Mouse (Mus musculus): ENCODE data around the gene Camsap2. TPM values are rescaled to one million over a fixed set of nuclear protein-coding genes. Genes with fewer than 3 reads are reported as not detected.

The Camsap2 gene
- polyA plus RNA-seq, 2 experiments = 15.0 to 17.2 TPM

DNA sequence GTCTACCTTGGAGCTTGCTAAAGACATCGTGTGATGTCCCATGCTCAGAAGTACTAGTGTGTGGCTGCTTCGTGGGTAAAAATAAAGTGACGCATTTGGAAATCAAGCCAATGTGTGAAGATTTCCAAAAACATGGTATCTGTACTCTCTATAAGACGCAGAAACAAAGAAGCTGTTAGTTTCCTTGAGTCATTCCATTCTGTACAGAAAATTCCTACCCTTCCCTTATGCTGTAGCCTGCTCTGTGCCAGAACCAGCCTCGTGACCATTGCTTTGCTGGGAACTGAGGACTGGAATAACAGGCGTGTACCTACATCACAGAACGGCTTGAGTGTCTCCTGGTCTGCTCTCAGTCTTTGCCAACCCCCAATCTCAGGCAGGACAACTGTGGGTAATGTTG is 104.1 kb downstream of the Camsap2 start:
- H3K27ac ChIP-seq (replicated peaks; ENCODE audit: low read depth, low read length) = no peak overlapping the region
- no peaks in the 10 kb centered on the region for H3K4me1 ChIP-seq (ENCODE audit: control insufficient read depth, insufficient read depth, low read length)
- DNase-seq (ENCODE audit: low spot score) = no peak
- WGBS = 85% methylated on average over 7 of the region's 7 CpGs
- H3K36me3 ChIP-seq (ENCODE audit: control insufficient read depth, insufficient read depth, low read length) = no peaks in the 10 kb centered on the region
- no peak overlapping the region for H3K4me2 ChIP-seq (replicated peaks; ENCODE audit: low read depth, low read length, severe bottlenecking)
- no peak overlapping the region for H3K4me3 ChIP-seq (replicated peaks; ENCODE audit: low read length)
- no peaks in the 10 kb centered on the region for H3K9me3 ChIP-seq (ENCODE audit: control insufficient read depth, low read length)
- no peak overlapping the region for H3K9ac ChIP-seq (ENCODE audit: low read depth, low read length, severe bottlenecking)
- no peak for TF ChIP-seq POLR2A (IDR thresholded peaks at IDR 0.05; ENCODE audit: borderline replicate concordance, extremely low read depth, insufficient read depth, insufficient read length)
- ATAC-seq (ENCODE audit: low FRiP score, low read depth) = no peak
- no peaks in the 10 kb centered on the region for H3K27me3 ChIP-seq (ENCODE audit: control insufficient read depth, insufficient read depth, low read length)

DNA sequence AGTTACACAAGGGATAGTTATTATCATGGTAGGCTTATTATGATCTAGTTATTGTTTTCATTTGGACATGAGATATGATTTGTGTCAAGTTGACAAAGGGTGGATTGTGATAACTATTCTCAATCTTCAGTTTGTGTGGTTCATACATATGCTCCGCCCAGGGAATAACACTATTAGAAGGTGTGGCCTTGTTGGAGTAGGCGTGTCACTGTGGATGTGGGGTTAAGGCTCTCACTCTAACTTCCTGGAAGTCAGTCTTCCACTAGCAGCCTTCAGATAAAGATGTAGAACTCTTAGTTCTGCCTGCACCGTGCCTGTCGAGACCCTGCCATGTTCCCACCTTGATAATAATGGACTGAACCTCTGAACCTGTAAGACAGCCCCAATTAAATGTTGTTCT is 107.4 kb downstream of the Camsap2 start:
- no peaks in the 10 kb centered on the region for H3K9me3 ChIP-seq (ENCODE audit: control insufficient read depth, low read length)
- no peak overlapping the region for H3K4me3 ChIP-seq (replicated peaks; ENCODE audit: low read length)
- 94% methylated on average over 4 of the region's 4 CpGs for WGBS
- no peak for TF ChIP-seq POLR2A (IDR thresholded peaks at IDR 0.05; ENCODE audit: borderline replicate concordance, extremely low read depth, insufficient read depth, insufficient read length)
- no peak for DNase-seq (ENCODE audit: low spot score)
- H3K9ac ChIP-seq (ENCODE audit: low read depth, low read length, severe bottlenecking) = no peak overlapping the region
- H3K36me3 ChIP-seq (ENCODE audit: control insufficient read depth, insufficient read depth, low read length) = no peaks in the 10 kb centered on the region
- no peak overlapping the region for H3K27ac ChIP-seq (replicated peaks; ENCODE audit: low read depth, low read length)
- H3K4me2 ChIP-seq (replicated peaks; ENCODE audit: low read depth, low read length, severe bottlenecking) = no peak overlapping the region
- no peak for ATAC-seq (ENCODE audit: low FRiP score, low read depth)
- no peaks in the 10 kb centered on the region for H3K27me3 ChIP-seq (ENCODE audit: control insufficient read depth, insufficient read depth, low read length)
- H3K4me1 ChIP-seq (ENCODE audit: control insufficient read depth, insufficient read depth, low read length) = 0 out of 2 replicates have a peak, but pooled peaks cover 3% of the 10 kb centered on the region

DNA sequence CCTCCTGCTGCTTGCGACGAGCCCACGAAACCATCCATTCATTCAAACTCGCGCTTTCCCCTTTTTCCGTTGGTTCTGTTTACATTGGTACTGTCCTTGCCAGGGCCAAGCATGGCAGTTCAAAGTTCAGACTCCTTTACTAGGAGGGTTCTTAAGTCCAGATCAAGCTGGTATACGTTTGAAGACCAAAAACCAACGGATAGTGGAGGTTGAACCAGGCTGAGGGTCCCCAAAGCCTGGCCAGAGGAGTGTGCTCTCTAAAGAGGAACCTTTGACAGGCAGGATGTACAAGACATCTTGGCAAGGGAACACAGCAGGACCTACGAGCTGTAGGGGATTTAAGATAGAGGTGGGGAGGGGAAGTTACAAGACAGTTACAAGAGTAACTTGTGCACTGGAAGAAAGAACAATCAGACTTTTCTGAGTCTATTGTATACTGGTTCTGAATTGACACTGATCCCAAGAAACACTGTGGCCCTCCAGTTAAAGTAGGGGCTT is 111.3 kb downstream of the Camsap2 start:
- DNase-seq (ENCODE audit: low spot score) (no peak), ATAC-seq (ENCODE audit: low FRiP score, low read depth) (no peak)
- Histone ChIP-seq H3K27ac (replicated peaks; ENCODE audit: low read depth, low read length) (0 out of 2 replicates have a peak overlapping the region, but pooled peaks have one; percentile 48), H3K27me3 (ENCODE audit: control insufficient read depth, insufficient read depth, low read length) (no peaks in the 10 kb centered on the region), H3K4me3 (replicated peaks; ENCODE audit: low read length) (peak overlapping the region; percentile 52), H3K4me1 (ENCODE audit: control insufficient read depth, insufficient read depth, low read length) (peaks cover 36% of the 10 kb centered on the region), H3K9me3 (ENCODE audit: control insufficient read depth, low read length) (no peaks in the 10 kb centered on the region), H3K4me2 (replicated peaks; ENCODE audit: low read depth, low read length, severe bottlenecking) (peak overlapping the region; percentile 67), H3K9ac (ENCODE audit: low read depth, low read length, severe bottlenecking) (peak overlapping the region; percentile 68), H3K36me3 (ENCODE audit: control insufficient read depth, insufficient read depth, low read length) (no peaks in the 10 kb centered on the region)
- WGBS = 4% methylated on average over 9 of the region's 9 CpGs
- no peak for TF ChIP-seq POLR2A (IDR thresholded peaks at IDR 0.05; ENCODE audit: borderline replicate concordance, extremely low read depth, insufficient read depth, insufficient read length)

DNA sequence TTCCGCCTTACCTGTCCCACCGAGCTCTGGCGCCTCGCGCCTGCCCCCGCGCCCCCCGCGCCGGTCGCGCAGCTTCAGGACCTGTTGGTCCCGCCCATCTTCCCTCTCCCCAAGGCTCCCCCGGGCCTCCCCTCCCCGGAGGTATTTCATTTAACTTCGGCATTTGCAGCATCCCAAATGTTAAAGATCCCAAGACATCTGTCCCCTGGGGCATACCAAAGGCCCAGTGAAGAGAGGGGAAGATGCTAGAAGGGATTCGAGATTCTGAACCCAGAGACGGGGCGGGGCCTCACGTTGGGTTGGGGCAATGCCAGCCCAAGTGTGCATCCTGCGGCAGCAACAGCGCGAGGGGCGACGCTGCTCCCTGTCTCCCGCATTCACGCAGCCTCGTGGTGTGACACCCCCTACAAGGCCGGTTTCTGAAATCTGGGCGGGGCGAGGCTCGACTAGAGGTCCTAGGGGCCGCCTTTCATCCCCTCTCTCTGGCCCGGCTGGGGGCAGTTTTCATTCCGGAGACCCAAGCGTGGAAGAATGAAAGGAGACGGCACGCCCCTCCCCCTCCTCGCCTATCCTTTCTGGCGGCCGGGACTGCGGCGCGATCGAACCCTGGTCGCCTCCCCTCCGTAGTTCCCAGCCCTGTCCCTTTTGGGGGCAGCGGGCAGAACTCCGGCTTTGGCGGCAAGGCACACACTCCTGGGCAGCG is 111.9 kb downstream of the Camsap2 start, which contains the start of gene Inava:
Gene Inava, minus strand, starts transcription at position 373 of the 703 bp plus-strand sequence.
- 1% methylated on average over 47 of the region's 51 CpGs for WGBS
- DNase-seq (ENCODE audit: low spot score) = peak; percentile 70
- TF ChIP-seq POLR2A (IDR thresholded peaks at IDR 0.05; ENCODE audit: borderline replicate concordance, extremely low read depth, insufficient read depth, insufficient read length) = no peak
- H3K4me1 ChIP-seq (ENCODE audit: control insufficient read depth, insufficient read depth, low read length) = peaks cover 42% of the 10 kb centered on the region
- H3K4me3 ChIP-seq (replicated peaks; ENCODE audit: low read length) = peak within 1 kb of the TSS; percentile 52
- ATAC-seq (ENCODE audit: low FRiP score, low read depth) = peak; percentile 82
- H3K4me2 ChIP-seq (replicated peaks; ENCODE audit: low read depth, low read length, severe bottlenecking) = peak within 1 kb of the TSS; percentile 67
- no peaks in the 10 kb centered on the region for H3K9me3 ChIP-seq (ENCODE audit: control insufficient read depth, low read length)
- H3K27ac ChIP-seq (replicated peaks; ENCODE audit: low read depth, low read length) = peak within 1 kb of the TSS; percentile 48
- no peaks in the 10 kb centered on the region for H3K27me3 ChIP-seq (ENCODE audit: control insufficient read depth, insufficient read depth, low read length)
- H3K9ac ChIP-seq (ENCODE audit: low read depth, low read length, severe bottlenecking) = peak within 1 kb of the TSS; percentile 68
- no peaks in the 10 kb centered on the region for H3K36me3 ChIP-seq (ENCODE audit: control insufficient read depth, insufficient read depth, low read length)

DNA sequence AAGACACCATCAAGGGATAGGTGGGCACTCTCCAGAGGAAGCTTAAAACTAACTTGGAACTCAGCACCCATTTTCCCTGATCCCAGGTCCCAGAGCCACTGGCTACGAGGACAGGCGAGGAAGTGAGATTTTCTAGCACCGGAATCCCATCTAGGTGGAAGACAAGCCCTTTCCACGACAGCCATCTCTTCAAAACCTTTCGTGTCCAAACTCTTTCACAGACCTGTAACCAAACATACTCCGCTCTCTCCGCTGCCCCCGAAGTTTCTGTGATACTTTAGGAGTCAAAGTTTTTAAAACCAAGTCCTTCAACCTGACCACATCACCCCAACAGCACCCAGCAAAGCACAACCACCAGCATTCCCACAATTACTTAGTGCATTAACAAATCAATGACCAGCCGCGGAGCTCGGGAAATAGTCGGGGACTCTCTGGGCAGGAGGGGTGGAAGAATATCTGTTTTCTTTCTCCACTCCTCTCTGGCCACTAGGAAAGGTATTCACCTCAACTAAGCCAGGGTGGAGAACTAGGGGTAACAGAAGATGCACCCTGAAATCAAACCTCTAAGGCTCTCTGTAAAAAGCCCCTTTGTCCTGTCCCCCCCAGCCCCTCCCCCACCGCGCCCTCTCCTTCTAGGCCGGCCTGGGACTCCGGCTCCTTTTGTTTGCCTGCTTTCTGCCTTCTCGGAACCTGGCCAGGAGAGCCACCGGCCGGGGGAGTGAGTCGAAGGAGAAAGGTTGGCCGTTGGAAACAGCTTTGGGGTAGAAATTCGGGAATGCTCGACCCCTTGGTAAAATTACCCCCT is 112.7 kb downstream of the Camsap2 start:
- ATAC-seq (ENCODE audit: low FRiP score, low read depth) = no peak
- no peak for DNase-seq (ENCODE audit: low spot score)

More for the DNA sequence above, 112.7 kb downstream of the Camsap2 start:
- Histone ChIP-seq H3K4me3 (replicated peaks; ENCODE audit: low read length) (peak overlapping the region; percentile 52), H3K4me1 (ENCODE audit: control insufficient read depth, insufficient read depth, low read length) (peaks cover 50% of the 10 kb centered on the region), H3K27me3 (ENCODE audit: control insufficient read depth, insufficient read depth, low read length) (no peaks in the 10 kb centered on the region), H3K36me3 (ENCODE audit: control insufficient read depth, insufficient read depth, low read length) (no peaks in the 10 kb centered on the region), H3K9me3 (ENCODE audit: control insufficient read depth, low read length) (no peaks in the 10 kb centered on the region), H3K4me2 (replicated peaks; ENCODE audit: low read depth, low read length, severe bottlenecking) (peak overlapping the region; percentile 67), H3K9ac (ENCODE audit: low read depth, low read length, severe bottlenecking) (peak overlapping the region; percentile 68), H3K27ac (replicated peaks; ENCODE audit: low read depth, low read length) (peak overlapping the region; percentile 38)
- no peak for TF ChIP-seq POLR2A (IDR thresholded peaks at IDR 0.05; ENCODE audit: borderline replicate concordance, extremely low read depth, insufficient read depth, insufficient read length)
- 2% methylated on average over 23 of the region's 23 CpGs for WGBS
